ENCODE assay signal across 8 mouse cellular contexts in the genomic region with DNA sequence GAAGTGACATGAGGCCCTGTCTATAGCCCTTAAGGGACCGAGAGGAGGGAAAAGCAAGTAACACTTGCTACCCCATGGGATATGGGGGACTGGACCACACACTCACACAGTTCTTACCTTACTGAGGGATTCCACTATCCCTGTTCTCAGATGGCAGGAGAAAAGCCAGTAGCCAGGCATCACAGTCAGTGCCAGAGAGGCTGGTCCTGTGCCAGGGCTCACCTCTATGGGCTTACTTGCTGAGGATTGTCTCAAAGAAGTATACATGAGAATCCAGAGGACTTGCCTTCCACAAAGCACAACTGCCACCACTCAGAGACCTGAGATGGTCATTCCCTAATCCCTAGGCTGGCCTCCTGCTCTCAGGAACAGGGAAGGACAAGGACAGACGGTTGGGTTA.
"Had no signal": no experiment of that assay in that cellular context is flagged by ENCODE, and none has a peak within 500 bp of the region (broad histone marks: within the 10 kb centered on the region; RNA-seq: fewer than 3 reads in every experiment).

No protein-coding gene starts in this region.

- ATAC-seq: lung, postnatal 0 days had no signal

- DNase-seq: kidney, postnatal 10 days; kidney, postnatal 4 days; lung, adult 2 months; lung, postnatal 4 days; midbrain, embryonic 14.5 days; right cerebral cortex, adult 18-20 months; right cerebral cortex, postnatal 25 days had no signal
